Mouse (Mus musculus) thymus, postnatal 10 days (tissue): ENCODE measurements around the gene Snd1.

Experiments
- DNase-seq, 2 experiments: peaks; one replicate each; pipeline ENCODE4 v3.0.0; 2021; ENCODE audit warnings: low spot score in 2 of 2

Snd1 gene

DNA sequence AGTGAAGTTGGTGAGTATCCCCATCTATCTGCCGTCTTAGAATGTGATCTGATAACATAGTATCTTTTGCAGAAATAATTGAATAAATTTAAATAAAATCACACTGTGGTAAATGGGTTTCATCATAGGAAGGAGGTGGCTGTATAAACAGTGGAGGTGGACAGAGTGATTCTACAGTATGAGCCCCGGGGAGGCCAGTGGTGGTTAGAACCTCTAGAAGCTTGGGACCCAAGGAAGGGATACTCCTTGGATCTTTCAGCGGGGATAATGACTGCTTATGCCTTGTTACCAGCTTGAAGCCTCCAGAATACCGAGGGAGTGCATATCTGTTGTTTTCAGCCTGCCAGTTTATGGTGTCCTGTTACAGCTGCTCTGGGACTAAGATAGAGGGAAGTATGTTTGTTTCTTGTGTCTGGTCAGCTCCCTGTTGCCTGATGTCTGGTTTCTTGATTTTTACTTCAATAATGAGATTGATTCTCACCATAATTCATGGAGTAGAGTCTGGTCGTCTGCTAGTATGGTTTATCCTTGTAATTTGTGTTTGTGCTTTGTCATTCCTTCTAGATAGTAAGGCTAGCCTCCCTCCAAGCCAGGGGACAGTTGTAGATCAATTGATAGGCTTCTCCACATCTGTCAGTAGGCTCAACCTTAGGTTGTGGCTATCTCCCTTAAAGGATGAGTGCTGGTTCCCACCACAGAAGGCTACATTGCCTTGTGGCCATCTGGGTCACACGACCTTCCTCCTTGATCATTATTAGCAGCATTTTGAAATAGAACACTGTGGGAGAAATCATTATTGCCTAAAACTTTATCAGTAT lies 160.8 kb downstream of the Snd1 start:
- no peak for DNase-seq

DNA sequence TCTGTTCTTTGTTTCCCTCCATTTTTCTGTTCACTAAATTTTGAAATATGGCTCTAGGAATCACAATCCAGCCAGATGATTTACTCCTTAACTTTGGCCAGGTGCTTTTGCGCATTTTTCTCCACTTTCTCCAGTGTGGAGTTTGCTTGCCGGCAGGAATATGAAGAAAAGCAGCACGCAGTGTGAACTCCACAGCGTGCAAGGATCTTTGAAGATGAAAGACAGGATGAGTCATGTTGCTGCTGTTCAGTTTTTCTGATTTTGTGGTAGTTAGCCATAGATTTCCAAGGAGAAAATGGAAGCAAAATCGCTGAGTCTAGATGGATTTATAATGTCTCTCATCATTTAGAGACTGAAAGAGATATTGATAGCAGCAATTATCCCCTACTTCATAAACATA lies 165.1 kb downstream of the Snd1 start:
- DNase-seq, result no peak

DNA sequence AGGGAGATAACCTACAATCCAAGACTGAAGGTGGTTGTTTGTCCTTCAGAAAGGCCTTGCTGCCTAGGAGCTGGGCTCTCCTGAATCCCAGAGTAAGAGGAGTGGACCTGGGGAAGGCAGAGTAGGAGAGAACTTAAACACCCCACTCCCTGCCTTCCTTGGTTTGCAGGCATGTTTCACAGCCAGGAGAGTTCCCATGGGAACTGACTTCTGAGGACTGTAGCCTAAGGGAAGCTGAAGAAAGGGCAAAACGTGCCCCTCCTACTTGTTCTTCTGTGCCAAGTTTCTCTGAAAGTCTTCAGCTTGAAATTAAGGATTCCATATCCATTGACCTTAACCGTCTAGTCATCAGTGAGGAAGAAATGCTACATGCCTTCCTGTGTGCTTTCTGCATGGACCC lies 168.0 kb downstream of the Snd1 start:
- DNase-seq, result no peak

DNA sequence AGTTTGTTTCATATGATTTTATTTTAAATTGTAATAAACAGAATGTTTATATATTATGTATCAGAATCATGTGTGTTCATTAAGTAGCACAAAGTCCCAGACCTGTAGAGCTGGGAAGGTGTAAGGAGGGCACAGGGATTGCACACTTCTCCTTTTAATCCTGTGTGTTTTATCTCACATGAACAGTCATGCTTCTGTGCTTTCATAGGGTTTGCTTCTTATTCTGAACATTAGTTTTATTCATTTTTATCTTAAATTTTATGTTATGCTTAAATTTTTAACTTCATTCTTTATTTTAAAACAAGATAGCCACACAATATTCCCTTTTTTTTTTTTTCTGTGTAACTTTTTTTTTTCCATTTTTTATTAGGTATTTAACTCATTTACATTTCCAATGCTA lies 170.3 kb downstream of the Snd1 start:
- no peak for DNase-seq

DNA sequence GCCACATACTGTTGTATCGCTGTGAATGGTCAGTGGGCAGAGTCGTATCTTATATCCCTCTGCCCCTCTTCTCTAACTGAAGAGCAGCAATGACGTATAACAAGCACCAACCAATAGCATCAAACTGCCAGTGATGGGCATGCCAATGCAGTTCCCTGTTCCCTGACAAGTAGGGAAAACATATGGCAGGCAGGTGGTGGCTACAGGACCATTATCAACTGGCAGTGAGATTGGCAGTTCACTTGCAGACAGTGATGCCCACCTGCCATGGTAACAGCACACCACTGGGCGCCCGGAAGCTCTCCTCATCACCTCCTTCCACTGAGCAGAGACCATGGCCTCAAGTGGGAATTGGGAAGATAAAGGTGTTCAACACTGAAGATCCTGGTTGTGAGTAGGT lies 181.6 kb downstream of the Snd1 start:
- DNase-seq, result no peak

DNA sequence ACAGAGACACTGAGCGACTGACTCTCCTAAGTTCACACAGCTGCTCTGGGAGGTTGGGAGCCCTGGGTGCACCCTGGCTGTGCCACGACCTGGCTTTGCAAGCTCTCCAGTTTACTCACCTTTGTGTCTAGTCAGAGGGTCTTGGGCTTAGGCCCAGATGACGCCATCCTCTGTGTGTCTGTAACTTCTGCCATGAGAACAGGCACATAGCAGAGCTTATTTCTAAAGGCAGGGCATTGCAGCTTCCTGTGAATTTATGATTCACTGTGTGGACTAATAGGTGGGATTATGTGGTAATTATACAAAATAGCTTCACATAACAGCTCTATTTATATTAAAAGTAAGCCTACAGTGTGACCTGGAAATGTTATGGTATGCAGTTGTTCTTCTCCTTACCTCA lies 188.1 kb downstream of the Snd1 start:
- no peak for DNase-seq

DNA sequence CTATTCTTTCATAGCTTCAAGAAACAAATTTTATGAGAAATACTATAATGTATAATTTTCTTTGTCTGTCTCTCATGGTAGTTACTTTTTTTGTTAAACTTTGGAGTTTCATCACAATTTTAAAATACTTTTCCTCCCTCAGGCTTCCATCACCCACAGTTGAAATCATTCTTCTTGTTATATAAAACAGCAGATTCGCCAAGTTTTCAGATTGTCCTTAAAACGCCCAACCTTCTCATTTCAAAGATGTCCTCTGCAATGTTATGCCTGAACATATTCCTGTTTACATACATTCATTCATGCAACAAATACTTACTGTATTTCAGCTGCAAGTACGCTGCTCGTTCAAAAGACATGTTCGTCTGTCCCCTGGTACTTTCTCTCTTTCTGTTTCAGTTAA lies 188.7 kb downstream of the Snd1 start:
- DNase-seq, result no peak

DNA sequence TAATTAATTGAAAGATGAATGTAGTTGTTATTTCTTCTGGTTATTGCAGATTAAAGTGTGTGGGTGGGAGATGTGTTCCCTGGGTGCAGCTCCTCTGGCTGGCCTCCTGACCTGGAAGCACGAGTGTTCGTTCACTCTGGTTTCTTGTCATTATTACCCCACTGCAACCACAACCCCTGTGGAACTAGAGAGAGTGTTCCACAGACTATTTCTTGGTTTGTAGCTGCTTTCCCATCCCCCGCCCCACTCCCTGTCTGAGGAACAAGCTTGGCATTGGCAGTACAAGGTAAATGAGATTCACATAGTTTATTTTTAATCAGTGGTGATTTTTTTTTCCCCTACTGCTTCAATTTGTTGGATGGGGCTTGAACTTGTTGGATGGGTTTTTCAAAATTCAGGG lies 189.8 kb downstream of the Snd1 start:
- DNase-seq, result no peak

DNA sequence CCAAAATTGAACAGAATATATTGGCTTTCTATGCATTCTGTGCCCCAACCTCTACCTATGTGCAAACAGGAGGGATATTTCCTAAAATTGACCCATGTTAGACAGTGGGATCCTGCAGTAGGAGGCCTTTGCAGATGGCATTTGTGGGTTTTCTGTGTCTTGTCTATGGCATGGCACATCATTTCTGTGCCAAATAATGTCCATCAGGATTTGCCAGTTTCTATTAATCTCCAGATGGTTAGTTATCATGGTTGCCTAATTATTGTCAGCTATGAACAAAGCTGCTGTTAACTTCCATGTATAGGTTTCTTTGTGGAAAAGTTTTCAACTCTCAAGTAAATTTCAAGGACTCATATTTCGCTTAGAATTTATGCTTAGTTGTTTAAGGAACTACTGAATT lies 192.6 kb downstream of the Snd1 start:
- no peak for DNase-seq

DNA sequence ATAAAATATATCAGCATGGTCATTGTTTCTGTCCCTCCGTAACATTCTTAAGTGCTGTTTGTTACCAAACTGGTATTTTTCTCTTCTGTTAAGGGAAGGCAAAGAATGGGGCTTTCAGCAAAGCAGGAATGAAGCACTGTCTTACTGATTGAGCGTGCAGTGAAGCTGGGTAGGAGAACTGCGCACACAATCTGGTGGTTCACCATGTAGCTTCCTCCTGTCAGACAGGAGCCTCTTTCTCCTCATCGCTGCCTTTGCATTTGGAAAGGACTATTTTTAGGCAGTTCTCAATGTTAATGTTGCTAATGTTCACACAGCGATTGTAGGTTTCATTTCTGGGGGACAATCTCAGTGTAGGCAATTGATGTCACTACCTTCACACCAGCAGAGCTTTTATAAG lies 194.3 kb downstream of the Snd1 start:
- no peak for DNase-seq

DNA sequence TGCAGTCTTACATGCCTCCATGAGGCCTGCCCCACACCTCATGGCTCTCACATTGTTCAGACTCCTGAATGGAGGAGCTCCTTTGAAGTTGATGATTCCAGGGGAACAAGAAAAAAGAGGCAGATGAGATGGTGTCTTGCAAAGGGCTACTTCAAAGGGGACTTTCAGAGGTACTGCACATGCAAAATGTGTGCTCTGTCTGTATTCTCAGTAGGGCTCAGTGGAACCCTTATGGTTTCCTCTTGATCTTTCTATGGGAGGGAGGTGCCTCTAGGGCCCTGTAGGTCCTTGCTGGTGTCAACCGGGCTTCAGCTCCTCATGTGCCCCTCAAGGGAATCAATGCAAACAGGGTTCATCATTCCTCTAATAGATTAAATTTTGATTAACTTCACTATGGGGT lies 197.4 kb downstream of the Snd1 start:
- no peak for DNase-seq

DNA sequence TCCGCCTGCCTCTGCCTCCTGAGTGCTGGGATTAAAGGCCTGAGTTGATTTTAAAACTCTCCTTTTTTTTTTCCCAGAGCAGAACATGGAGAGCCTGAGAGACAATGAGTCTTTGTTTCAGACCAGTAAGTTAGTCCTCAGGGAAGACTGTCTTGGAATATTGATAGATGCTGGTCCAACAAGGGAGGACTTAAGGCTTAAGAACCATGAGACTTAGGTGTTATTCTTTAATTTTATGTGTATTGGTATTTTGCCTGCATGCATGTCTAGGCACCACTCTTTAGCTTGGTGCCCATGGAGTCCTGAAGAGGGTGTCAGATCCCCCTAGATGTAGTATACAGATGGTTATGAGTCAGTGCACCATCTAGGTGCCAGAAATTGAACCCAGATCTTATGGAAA lies 199.7 kb downstream of the Snd1 start:
- DNase-seq, result no peak

DNA sequence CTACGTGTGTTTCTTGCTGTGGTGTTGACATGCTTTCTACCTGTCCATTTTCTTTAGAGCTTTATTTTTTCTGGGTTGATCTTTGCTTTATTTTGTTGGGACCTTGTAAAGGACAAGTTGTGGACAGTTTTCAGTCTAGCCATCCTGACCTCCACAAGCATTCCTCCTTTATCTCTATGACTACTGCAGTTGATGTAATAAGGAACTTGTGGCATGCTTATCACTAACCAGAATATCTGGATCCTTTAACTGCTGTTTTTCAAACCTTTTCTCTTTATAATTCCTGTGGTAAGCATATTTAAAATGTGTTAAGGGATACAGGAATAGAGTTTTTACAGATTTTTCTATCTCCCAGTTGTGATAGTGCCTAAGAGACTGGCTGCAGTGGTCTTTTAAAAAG lies 204.0 kb downstream of the Snd1 start:
- DNase-seq, result no peak

DNA sequence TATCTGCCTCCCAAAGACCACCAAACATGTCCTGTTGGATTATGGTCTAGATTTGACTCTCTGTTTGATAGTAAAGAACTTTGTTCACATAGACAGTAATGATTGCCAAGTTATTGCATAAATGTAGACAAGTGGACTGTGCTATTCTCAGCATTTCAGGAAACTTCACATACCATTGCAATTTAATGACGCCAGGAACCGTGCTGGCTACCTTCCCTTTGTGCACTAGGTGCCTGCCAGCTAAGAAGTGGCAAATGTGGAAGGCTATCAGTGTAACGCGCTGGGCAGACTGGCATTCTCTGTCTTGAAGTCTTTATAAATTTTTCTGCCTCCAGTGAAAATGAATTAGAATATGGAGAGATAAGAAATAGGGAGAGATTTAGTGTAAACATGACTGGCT lies 205.6 kb downstream of the Snd1 start:
- no peak for DNase-seq

DNA sequence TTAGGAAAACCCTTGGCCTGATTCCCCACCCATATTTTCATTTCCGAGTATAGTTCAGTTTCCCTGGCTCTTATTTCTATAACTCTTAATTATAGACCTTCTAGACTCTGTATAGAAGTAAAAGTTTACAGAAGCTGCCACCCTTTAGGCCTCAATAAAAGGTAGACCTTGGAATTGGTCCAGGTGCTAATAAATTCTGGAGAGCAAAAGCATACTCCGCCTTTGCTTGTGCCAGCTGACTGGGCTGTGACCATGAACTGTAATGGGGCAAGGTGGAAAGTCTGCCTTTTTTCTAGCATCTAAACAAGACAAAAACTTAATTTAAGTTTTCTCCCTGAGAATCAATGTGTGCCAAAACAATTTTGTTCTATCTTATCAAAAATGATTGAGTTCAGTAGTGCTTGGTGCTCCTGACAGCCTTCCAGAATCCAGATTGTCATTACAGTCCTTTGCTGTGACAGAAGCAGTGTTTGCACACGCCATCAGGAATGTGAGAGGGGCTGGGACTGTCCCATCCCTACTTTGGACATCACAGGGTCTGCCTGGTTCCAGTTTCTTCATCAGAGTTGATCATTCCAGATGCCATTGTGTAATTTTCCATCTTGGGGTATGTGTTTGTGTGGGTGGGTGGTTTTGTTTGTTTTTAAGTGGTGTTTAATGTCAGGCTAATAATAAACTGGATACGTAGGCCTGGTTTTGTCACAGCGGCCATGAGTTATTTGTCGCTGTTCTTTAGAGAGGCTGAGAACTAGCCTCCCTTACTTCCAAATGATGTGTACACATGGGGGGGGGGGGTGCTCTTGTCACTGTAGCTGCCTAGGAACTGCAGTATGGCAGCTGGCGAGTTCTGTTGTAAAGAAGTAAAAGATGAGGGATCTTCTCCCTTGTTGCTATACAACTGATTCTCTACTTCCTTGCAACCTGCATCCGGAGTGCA lies 206.8 kb downstream of the Snd1 start:
- DNase-seq, result no peak

DNA sequence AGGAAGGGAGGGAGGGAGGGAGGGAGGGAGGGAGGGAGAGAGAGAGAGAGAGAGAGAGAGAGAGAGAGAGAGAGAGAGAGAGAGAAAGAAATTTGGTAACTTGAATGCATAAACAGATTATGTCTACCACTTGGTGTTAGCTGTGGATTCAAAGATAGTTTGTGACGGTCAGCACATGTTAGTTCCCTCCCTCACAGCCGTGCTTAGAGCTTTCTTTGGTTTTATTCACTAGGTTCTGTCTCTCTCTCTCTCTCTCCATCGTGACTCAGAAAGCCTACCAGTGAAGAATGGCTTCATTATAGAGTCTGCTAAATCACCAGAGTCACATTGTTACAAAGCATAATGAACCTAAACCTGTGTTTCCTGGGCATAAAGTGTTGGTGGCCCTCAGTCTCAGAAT lies 210.1 kb downstream of the Snd1 start:
- no peak for DNase-seq

DNA sequence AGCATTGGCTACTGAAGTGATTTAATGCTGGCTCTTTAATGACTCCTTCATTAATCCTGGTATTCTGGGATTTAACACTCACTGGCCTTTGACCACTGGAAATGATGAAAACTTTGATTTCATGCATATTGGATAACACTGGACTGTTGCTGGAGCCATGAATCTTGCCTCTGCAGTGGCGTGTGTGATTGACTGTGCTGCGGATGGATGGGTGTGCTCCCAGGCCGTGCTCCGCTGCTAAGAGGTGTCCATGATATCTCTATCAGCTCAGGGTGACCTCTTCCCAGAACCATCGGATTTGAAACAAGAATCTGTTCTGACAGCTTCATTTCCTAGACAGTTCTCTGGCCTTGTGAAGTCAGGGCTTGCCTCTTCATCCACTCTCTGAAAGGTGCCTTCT lies 210.8 kb downstream of the Snd1 start:
- no peak for DNase-seq

DNA sequence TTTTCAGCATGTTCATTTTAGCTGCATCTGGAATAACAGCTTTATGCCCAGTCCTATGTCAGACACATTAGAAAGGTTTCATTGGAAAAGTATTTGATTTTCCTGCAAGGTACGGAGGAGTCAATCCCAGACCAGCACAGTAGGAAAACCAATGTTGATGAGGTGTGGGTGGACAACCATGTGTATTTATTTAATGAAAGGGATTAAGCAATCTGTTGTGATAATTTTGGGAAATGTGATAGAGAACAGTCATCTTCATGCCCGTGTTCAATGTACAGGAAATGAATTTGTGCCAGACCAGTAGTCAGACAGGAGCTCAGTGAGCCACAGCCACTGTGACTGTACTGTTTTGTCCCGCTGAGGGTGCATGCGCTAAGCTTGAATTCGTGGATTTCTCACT lies 212.8 kb downstream of the Snd1 start:
- DNase-seq, result no peak

DNA sequence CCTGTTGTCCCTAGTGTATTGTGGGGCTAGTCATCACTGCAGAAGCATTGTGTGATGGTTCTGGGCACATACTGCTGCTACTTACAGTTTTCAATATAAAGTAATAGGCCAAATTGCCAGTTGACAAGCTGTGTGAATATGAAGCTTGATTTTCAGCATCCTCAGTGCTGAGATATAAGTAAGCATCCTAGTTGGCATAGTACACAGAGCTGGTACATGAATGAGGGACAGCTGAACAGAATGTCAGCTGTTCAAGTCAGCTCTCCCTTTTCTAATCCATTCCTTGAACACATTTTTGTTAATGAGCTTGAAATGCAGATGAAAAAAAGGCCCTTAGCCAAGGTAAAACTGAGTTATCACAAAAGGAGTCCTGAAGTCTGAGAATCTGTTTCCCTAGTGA lies 217.7 kb downstream of the Snd1 start:
- no peak for DNase-seq

DNA sequence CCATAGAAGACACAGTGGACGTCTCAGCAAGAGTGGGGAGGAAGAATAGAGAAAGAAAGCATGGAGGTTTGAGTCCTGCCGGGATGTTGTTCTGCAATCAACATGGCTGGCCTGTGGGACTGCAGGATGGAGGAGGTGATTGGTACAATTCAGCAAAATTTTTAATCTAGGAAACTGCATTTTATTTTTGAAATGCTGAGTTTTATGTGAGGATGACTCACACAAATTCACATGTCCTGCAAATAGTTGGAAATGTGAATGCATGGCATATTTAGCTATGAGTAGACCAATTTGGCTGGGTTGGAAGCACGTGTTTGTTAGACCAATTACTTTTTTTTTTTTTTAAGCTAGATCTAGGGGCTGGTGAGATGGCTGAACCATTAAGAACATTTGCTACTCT lies 222.3 kb downstream of the Snd1 start:
- DNase-seq, result no peak

DNA sequence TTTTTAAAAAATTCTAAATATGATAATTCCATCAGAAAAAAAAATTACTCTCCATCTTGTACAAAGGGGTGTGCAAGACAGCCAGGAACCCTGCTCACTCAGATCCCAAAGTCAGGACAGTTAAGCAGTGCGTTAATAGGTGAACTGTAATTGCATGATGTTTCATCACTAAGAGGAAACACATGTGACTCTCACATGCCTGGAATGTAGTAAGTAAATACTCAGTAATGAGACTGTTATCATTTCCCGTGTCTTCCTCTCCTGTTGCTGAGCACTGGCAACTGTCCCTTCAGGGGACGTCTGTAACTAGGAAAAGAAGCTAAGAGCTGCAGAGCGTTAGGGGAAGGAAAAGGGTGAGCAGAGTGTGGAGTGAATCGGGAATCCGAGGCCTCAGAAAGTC lies 229.7 kb downstream of the Snd1 start:
- DNase-seq, result no peak

DNA sequence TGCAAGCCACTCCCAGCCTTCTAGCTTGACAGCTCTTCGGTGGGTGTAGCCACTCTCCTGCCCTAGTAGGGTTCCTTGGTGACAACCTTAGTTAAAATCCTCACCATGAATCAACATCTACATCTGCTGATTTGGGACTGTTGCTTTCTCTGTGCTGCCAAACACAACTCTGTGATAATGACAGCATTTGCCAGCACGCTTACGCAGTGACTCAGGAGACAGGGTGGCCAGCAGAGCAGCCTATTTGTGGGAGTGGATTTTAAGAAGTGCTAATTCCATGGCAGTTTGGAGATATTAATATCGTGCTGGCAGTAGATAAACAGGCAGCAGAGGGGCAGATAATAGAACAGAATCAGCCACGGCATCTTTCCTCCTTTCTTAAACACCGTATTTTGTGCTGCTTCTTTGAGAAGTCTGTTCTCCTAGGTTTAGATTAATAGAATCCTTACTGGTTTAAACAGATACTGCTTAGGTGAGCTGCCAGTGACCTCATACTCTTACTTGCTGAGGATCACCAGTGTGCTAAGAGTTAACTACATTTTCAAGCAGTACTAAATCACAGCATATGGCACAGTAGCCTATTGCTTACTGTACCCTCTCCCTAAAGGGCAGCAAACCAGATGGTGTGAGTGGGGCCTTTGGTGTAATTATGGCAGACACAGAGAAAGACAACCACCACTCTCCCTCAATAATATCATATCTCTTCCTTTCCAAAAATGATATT lies 230.6 kb downstream of the Snd1 start:
- no peak for DNase-seq
